Mouse (Mus musculus): ENCODE data around the gene Tatdn3.

DNA sequence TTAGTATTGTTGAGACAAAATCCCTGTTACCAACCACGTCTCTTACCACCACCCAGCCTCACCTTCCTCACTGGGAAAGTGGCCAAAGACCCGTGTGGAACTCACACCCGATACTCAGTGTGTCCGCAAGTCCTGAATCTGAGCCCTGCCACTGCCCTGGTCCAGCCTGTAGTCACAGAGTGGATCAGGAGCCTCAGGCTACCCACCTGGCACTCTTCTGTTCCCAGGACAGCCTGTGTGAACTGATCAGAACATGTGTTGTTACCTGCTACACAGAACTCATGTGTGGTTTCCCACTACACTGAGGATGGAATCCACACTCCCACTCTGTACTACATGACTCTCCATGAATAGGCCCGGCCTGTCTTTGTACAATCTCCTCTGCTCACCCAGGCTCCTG lies 20.6 kb downstream of the Tatdn3 start:
- TF ChIP-seq POLR2A (IDR thresholded peaks at IDR 0.05; ENCODE audit: extremely low read depth, insufficient read depth, low read length) (no peak), CTCF (IDR thresholded peaks at IDR 0.05; ENCODE audit: low read depth, low read length) (no peak)

Data from liver, adult 2 months (tissue).